11 mouse cellular contexts compared by ENCODE assay signal in the genomic region with DNA sequence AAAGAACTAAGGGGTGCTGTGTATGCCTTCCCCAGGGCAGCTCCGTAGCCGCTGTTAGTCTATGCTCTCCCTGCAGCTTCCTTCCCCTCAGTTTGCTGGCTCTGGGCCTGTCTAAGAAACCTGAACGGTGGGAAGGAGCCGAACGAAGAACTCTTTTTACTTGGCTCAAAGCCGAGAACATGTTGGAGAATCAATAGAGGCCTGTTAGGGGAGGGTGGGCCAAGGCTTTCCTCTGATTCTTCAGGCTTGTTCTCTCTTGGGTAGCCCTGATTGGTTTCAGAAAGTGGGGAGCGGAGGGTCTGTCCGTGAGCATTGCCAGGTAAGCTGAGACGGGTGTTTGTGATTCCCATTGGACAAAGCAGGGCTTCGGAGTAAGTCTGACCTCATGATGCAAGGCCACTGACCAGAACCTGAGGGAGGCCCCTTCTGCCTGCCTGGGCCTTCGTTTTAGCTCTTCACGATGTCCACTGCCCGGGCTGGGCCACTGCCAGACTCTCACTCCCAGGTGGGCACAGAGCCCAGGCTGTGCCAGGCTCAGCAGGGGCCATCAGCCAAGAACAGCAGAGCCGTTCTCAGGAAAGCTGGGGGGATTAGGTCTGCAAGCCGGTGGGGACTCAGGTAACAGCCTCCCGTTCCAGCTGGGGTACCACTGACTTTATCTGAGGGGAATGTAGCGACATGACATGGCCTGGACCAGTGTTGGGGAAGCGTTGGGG. TPM values are rescaled to one million over a fixed set of nuclear protein-coding genes. Genes with fewer than 3 reads are reported as not detected.
DNase-seq lines count a peak whose midpoint lies in the region; ATAC-seq and TF ChIP-seq lines count a peak whose summit lies in the region.
"Had no signal": no experiment of that assay in that cellular context is flagged by ENCODE, and none has a peak within 500 bp of the region (broad histone marks: within the 10 kb centered on the region; RNA-seq: fewer than 3 reads in every experiment).

No protein-coding gene starts in this region.

- 43% methylated on average over 18 of the region's 18 CpGs for WGBS in hindbrain, postnatal 0 days
- WGBS in hindbrain, embryonic 10.5 days, result 78% methylated on average over 18 of the region's 18 CpGs
- WGBS in stomach, postnatal 0 days, result 52% methylated on average over 18 of the region's 18 CpGs

- H3K27me3 ChIP-seq in hindbrain, postnatal 0 days (ENCODE audit: insufficient read depth, low read length), result no peaks in the 10 kb centered on the region
- no peaks in the 10 kb centered on the region for H3K27me3 ChIP-seq in hindbrain, embryonic 10.5 days (ENCODE audit: insufficient read depth, poor library complexity, severe bottlenecking)
- H3K27me3 ChIP-seq in stomach, postnatal 0 days (ENCODE audit: control insufficient read depth, insufficient read depth, low read length), result no peaks in the 10 kb centered on the region
- H3K27me3 ChIP-seq: midbrain, embryonic 13.5 days had no signal

- peak; percentile 38; the same call in 1 of the 2 replicates for ATAC-seq in hindbrain, postnatal 0 days
- ATAC-seq in stomach, postnatal 0 days (ENCODE audit: low FRiP score, low TSS enrichment), result no peak; the same call in 1 of the 2 replicates
- ATAC-seq: inflammation-experienced regulatory T-cells, adult 6 months; midbrain, embryonic 13.5 days had no signal

- no peak overlapping the region for H3K4me2 ChIP-seq in hindbrain, postnatal 0 days (ENCODE audit: low read depth, low read length)
- no peak overlapping the region for H3K4me2 ChIP-seq in stomach, postnatal 0 days (replicated peaks; ENCODE audit: low read depth)
- H3K4me2 ChIP-seq: limb, embryonic 12.5 days; midbrain, embryonic 13.5 days had no signal

- no peak for TF ChIP-seq CTCF in hindbrain, postnatal 0 days (IDR thresholded peaks at IDR 0.05; ENCODE audit: low read depth)
- TF ChIP-seq CTCF in stomach, postnatal 0 days (IDR thresholded peaks at IDR 0.05; ENCODE audit: low read depth), result no peak

- H3K4me3 ChIP-seq in hindbrain, postnatal 0 days (ENCODE audit: low read length), result no peak overlapping the region
- H3K4me3 ChIP-seq in hindbrain, embryonic 10.5 days, result no peak overlapping the region
- H3K4me3 ChIP-seq in stomach, postnatal 0 days (ENCODE audit: low read depth, low read length), result no peak overlapping the region
- H3K4me3 ChIP-seq: limb, embryonic 12.5 days; midbrain, embryonic 13.5 days had no signal

- TF ChIP-seq EP300 in stomach, postnatal 0 days (optimal IDR thresholded peaks at IDR 0.05), result no peak

- no peaks in the 10 kb centered on the region for H3K36me3 ChIP-seq in hindbrain, postnatal 0 days (ENCODE audit: insufficient read depth, low read length)
- H3K36me3 ChIP-seq in hindbrain, embryonic 10.5 days, result no peaks in the 10 kb centered on the region
- H3K36me3 ChIP-seq in stomach, postnatal 0 days (ENCODE audit: control insufficient read depth, insufficient read depth, low read length), result no peaks in the 10 kb centered on the region
- H3K36me3 ChIP-seq: limb, embryonic 12.5 days; midbrain, embryonic 13.5 days had no signal

- DNase-seq in adrenal gland, postnatal 25 days, result peak; percentile 58
- no peak for DNase-seq in adrenal gland, postnatal 4 days (ENCODE audit: low spot score in 2 of 2)
- DNase-seq in hindbrain, postnatal 0 days (ENCODE audit: low spot score), result peak; percentile 71
- no peak for DNase-seq in hindbrain, embryonic 10.5 days (ENCODE audit: low spot score)
- peak; percentile 45 for DNase-seq in urinary bladder, postnatal 14 days (ENCODE audit: low spot score)
- no peak for DNase-seq in urinary bladder, adult 2 months (ENCODE audit: low spot score)
- DNase-seq in stomach, postnatal 0 days (ENCODE audit: low spot score), result peak; percentile 38
- no peak for DNase-seq in kidney, adult 8-10 months

- peaks cover 8% of the 10 kb centered on the region; the same call in 1 of the 2 replicates for H3K4me1 ChIP-seq in hindbrain, postnatal 0 days (ENCODE audit: insufficient read depth, low read length)
- no peaks in the 10 kb centered on the region; the same call in 1 of the 2 replicates for H3K4me1 ChIP-seq in hindbrain, embryonic 10.5 days (replicated peaks)
- H3K4me1 ChIP-seq in stomach, postnatal 0 days (replicated peaks; ENCODE audit: control insufficient read depth, insufficient read depth), result no peaks in the 10 kb centered on the region
- H3K4me1 ChIP-seq: midbrain, embryonic 13.5 days had no signal

- no peak overlapping the region for H3K9ac ChIP-seq in hindbrain, postnatal 0 days (replicated peaks; ENCODE audit: low read length)
- H3K9ac ChIP-seq in stomach, postnatal 0 days (ENCODE audit: low read length), result no peak overlapping the region
- H3K9ac ChIP-seq: limb, embryonic 12.5 days; midbrain, embryonic 13.5 days had no signal

- H3K9me3 ChIP-seq in hindbrain, postnatal 0 days (ENCODE audit: low read length), result no peaks in the 10 kb centered on the region
- no peaks in the 10 kb centered on the region for H3K9me3 ChIP-seq in hindbrain, embryonic 10.5 days
- H3K9me3 ChIP-seq in stomach, postnatal 0 days (ENCODE audit: control insufficient read depth, low read length), result no peaks in the 10 kb centered on the region
- H3K9me3 ChIP-seq: limb, embryonic 12.5 days; midbrain, embryonic 13.5 days had no signal

- peak overlapping the region; percentile 41; the same call in 1 of the 2 replicates for H3K27ac ChIP-seq in hindbrain, postnatal 0 days
- H3K27ac ChIP-seq in hindbrain, embryonic 10.5 days, result no peak overlapping the region
- H3K27ac ChIP-seq in stomach, postnatal 0 days (replicated peaks), result peak overlapping the region; percentile 49
- H3K27ac ChIP-seq: limb, embryonic 12.5 days; midbrain, embryonic 13.5 days had no signal

RNA-seq across cellular contexts. Expression of a gene that starts 14.4 kb away (rescaled TPM):
- total RNA-seq in adrenal gland, postnatal 25 days (2021), result 26.9 and 30.1 TPM in 2 replicates
- 100 to 1,000 TPM; 192 to 231 TPM for total RNA-seq in adrenal gland, postnatal 4 days (2021)
- 31.8 and 43.3 TPM in 2 replicates for total RNA-seq in hindbrain, postnatal 0 days (2014; rRNA removed)
- polyA plus RNA-seq in hindbrain, postnatal 0 days (2015; fragmentation: Nextera tagmentation; extraction: Ambion mirVana), result 30.4 and 47.4 TPM in 2 replicates
- polyA plus RNA-seq in hindbrain, embryonic 10.5 days (2016; fragmentation: Nextera tagmentation; extraction: Ambion mirVana), result 1.2 and 2.3 TPM in 2 replicates
- 75.6 and 76.3 TPM in 2 replicates for polyA plus RNA-seq in urinary bladder, adult 2 months (2012; rRNA removed)
- 254 and 340 TPM in 2 replicates for polyA plus RNA-seq in stomach, postnatal 0 days (2015; fragmentation: Nextera tagmentation; extraction: Ambion mirVana)

Comparison
In these comparisons a context has a peak if more than half of its experiments do, and no peak if none do; other contexts are left out.
1. DNase-seq: peak in adrenal gland, postnatal 25 days (single experiment), hindbrain, postnatal 0 days (single experiment), urinary bladder, postnatal 14 days (single experiment) and stomach, postnatal 0 days (single experiment); none in adrenal gland, postnatal 4 days (0 of 2), hindbrain, embryonic 10.5 days (single experiment), urinary bladder, adult 2 months (single experiment) and kidney, adult 8-10 months (0 of 2).